Mouse (Mus musculus) olfactory bulb, adult 2 months (tissue): ENCODE measurements around the gene Ssbp1.

Experiments used
- CTCF ChIP-seq: fragments of 200-500 bp; IDR thresholded peaks from 2 replicates; pipeline ENCODE4 v1.5.1; 2012; ENCODE audit warnings: low read depth, mild to moderate bottlenecking, low read length, moderate library complexity; ENCODE audit not compliant: insufficient read depth
- POLR2A ChIP-seq: fragments of 200-500 bp; IDR thresholded peaks from 2 replicates; pipeline ENCODE4 v1.6.1; 2012; ENCODE audit warnings: mild to moderate bottlenecking, low read depth, low read length, moderate library complexity; ENCODE audit not compliant: insufficient read depth

DNA sequence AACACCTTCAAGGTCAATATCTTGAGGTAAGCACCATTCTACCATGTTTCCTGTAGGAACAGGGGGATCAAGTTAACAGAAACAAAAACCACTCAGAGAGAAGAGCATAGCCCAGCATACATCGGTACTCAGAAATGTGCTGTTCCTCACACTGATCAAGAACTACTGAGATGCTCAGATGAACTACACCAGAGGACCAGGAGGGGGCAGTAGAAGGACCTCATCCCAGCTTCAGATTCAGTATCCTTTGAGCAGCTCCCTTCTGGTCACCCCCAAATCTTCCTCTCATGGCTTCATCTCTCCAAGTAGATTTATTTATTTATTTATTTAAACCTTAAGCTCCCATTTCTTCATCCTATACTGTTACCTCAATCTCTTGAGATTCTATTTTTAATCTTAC, 47.4 kb upstream of the Ssbp1 start:
- TF ChIP-seq POLR2A (no peak), CTCF (no peak)
